ENCODE assay signal across 25 mouse cellular contexts in the genomic region with DNA sequence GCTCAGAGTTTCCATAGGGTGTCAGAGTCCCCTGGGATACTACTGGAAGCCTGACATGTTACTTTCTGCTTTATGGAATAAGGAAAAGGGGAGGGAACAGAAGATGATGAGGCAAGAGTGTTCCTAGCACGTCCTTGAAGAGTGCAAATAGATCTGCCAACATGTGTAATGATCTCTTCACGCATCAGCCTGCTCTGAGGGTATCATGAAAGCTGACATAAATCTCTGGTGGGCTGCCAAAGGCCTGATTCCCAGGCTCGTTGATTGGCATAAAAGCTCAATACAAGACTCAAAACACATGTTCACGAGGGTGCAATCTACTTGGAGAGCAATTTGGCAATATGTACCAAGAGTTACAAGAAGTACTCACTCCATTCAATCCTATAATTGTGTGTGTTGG.
DNase-seq lines count a peak whose midpoint lies in the region; ATAC-seq and TF ChIP-seq lines count a peak whose summit lies in the region.
"Had no signal": no experiment of that assay in that cellular context is flagged by ENCODE, and none has a peak within 500 bp of the region (broad histone marks: within the 10 kb centered on the region; RNA-seq: fewer than 3 reads in every experiment).

No protein-coding gene starts in this region.

- peak; percentile 54; the same call in 1 of the 2 replicates for ATAC-seq in forebrain, embryonic 16.5 days
- ATAC-seq in forebrain, embryonic 12.5 days (ENCODE audit: low FRiP score) = no peak
- ATAC-seq: activated CD4-positive, CD25-positive, alpha-beta regulatory T cell, adult 4 months; intestine, embryonic 15.5 days had no signal

- intact Hi-C loops in left cerebral cortex, postnatal 4 days (cut with DNase I) = no loop called here
- intact Hi-C loops in left cerebral cortex, postnatal 25 days (cut with DNase I) = no loop called here

- no peaks in the 10 kb centered on the region for H3K4me1 ChIP-seq in forebrain, embryonic 16.5 days (replicated peaks; ENCODE audit: control insufficient read depth, insufficient read depth, low read length)
- H3K4me1 ChIP-seq in forebrain, embryonic 12.5 days = no peaks in the 10 kb centered on the region
- H3K4me1 ChIP-seq in limb, embryonic 10.5 days = no peaks in the 10 kb centered on the region
- H3K4me1 ChIP-seq: embryonic facial prominence, embryonic 13.5 days; heart, embryonic 10.5 days; heart, embryonic 13.5 days; hindbrain, embryonic 15.5 days; intestine, embryonic 15.5 days had no signal

- peak; percentile 32 to 42 for DNase-seq in cerebellum, postnatal 10 days
- DNase-seq in cerebellum, adult 8-10 months = no peak
- DNase-seq in left cerebral cortex, postnatal 4 days = peak; percentile 28
- no peak for DNase-seq in left cerebral cortex, postnatal 25 days (ENCODE audit: low spot score in 2 of 2)
- peak; percentile 85 for DNase-seq in brain, embryonic 14.5 days (ENCODE audit: low read depth)
- no peak for DNase-seq in limb, embryonic 10.5 days (ENCODE audit: low spot score)
- DNase-seq: adrenal gland, postnatal 10 days; adrenal gland, postnatal 36 days; cerebellum, adult 11-12 months; cerebellum, adult 9-10 months; cerebellum, postnatal 25 days; gastrocnemius, postnatal 10 days; gastrocnemius, postnatal 36 days; heart, adult 2 months; heart, postnatal 14 days; heart, postnatal 4 days; kidney, adult 11 months had no signal

- H3K9me3 ChIP-seq in forebrain, embryonic 16.5 days (ENCODE audit: control insufficient read depth, low read length) = no peaks in the 10 kb centered on the region
- H3K9me3 ChIP-seq in forebrain, embryonic 12.5 days = no peaks in the 10 kb centered on the region
- H3K9me3 ChIP-seq in limb, embryonic 10.5 days (replicated peaks) = no peaks in the 10 kb centered on the region
- H3K9me3 ChIP-seq: embryonic facial prominence, embryonic 13.5 days; heart, embryonic 10.5 days; heart, embryonic 13.5 days; hindbrain, embryonic 15.5 days; intestine, embryonic 15.5 days had no signal

- H3K27me3 ChIP-seq in forebrain, embryonic 16.5 days (replicated peaks; ENCODE audit: control insufficient read depth, insufficient read depth, low read length) = no peaks in the 10 kb centered on the region
- no peaks in the 10 kb centered on the region for H3K27me3 ChIP-seq in forebrain, embryonic 12.5 days
- no peaks in the 10 kb centered on the region for H3K27me3 ChIP-seq in limb, embryonic 10.5 days (ENCODE audit: low read depth, poor library complexity, severe bottlenecking)
- H3K27me3 ChIP-seq: embryonic facial prominence, embryonic 13.5 days; heart, embryonic 13.5 days; hindbrain, embryonic 15.5 days; intestine, embryonic 15.5 days had no signal

- H3K4me3 ChIP-seq in forebrain, embryonic 16.5 days (replicated peaks; ENCODE audit: low read length) = no peak overlapping the region
- H3K4me3 ChIP-seq in forebrain, embryonic 12.5 days (replicated peaks) = no peak overlapping the region
- H3K4me3 ChIP-seq in limb, embryonic 10.5 days = no peak overlapping the region
- H3K4me3 ChIP-seq: embryonic facial prominence, embryonic 13.5 days; heart, adult 2 months; heart, embryonic 10.5 days; heart, embryonic 13.5 days; hindbrain, embryonic 15.5 days; intestine, embryonic 15.5 days had no signal

- 41% methylated on average over 4 of the region's 4 CpGs for WGBS in forebrain, embryonic 16.5 days
- WGBS in forebrain, embryonic 12.5 days = 78% methylated on average over 4 of the region's 4 CpGs
- 80% methylated on average over 4 of the region's 4 CpGs for WGBS in limb, embryonic 10.5 days

- no peak for TF ChIP-seq POLR2A in brain, embryonic 14.5 days (IDR thresholded peaks at IDR 0.05; ENCODE audit: borderline replicate concordance, extremely low read depth, insufficient read depth, insufficient read length, poor library complexity, severe bottlenecking)

- no peak for TF ChIP-seq CTCF in brain, embryonic 14.5 days (IDR thresholded peaks at IDR 0.05; ENCODE audit: borderline replicate concordance, extremely low read depth, insufficient read depth, insufficient read length)

- H3K36me3 ChIP-seq in forebrain, embryonic 16.5 days (ENCODE audit: control insufficient read depth, insufficient read depth) = no peaks in the 10 kb centered on the region
- no peaks in the 10 kb centered on the region for H3K36me3 ChIP-seq in forebrain, embryonic 12.5 days (replicated peaks)
- H3K36me3 ChIP-seq in limb, embryonic 10.5 days = no peaks in the 10 kb centered on the region
- H3K36me3 ChIP-seq: embryonic facial prominence, embryonic 13.5 days; heart, embryonic 10.5 days; heart, embryonic 13.5 days; hindbrain, embryonic 15.5 days; intestine, embryonic 15.5 days had no signal

- H3K27ac ChIP-seq in forebrain, embryonic 16.5 days (ENCODE audit: low read length) = no peak overlapping the region
- H3K27ac ChIP-seq in forebrain, embryonic 12.5 days = no peak overlapping the region
- H3K27ac ChIP-seq in limb, embryonic 10.5 days = no peak overlapping the region
- H3K27ac ChIP-seq: embryonic facial prominence, embryonic 13.5 days; heart, adult 2 months; heart, embryonic 10.5 days; heart, embryonic 13.5 days; hindbrain, embryonic 15.5 days; intestine, embryonic 15.5 days had no signal

- H3K9ac ChIP-seq in forebrain, embryonic 16.5 days (replicated peaks; ENCODE audit: low read depth, low read length) = no peak overlapping the region
- no peak overlapping the region for H3K9ac ChIP-seq in forebrain, embryonic 12.5 days
- H3K9ac ChIP-seq: embryonic facial prominence, embryonic 13.5 days; heart, embryonic 13.5 days; hindbrain, embryonic 15.5 days; intestine, embryonic 15.5 days had no signal

- H3K4me2 ChIP-seq in forebrain, embryonic 16.5 days (ENCODE audit: low read length) = no peak overlapping the region
- H3K4me2 ChIP-seq in forebrain, embryonic 12.5 days = no peak overlapping the region
- H3K4me2 ChIP-seq: embryonic facial prominence, embryonic 13.5 days; heart, embryonic 13.5 days; hindbrain, embryonic 15.5 days; intestine, embryonic 15.5 days had no signal

Comparison
In these comparisons a context has a peak if more than half of its experiments do, and no peak if none do; other contexts are left out.
1. DNase-seq: peak in cerebellum, postnatal 10 days (2 of 2), left cerebral cortex, postnatal 4 days (single experiment) and brain, embryonic 14.5 days (single experiment); none in cerebellum, adult 8-10 months (single experiment), left cerebral cortex, postnatal 25 days (0 of 2) and limb, embryonic 10.5 days (single experiment).